Mouse (Mus musculus) cortical plate, adult 2 months (tissue): ENCODE data around the gene Slc12a9.

Experiments used
- CTCF ChIP-seq: fragments of 200-500 bp; IDR thresholded peaks from 2 replicates; pipeline ENCODE4 v1.5.1; 2011; ENCODE audit warnings: mild to moderate bottlenecking, control low read depth, low read length; ENCODE audit not compliant: insufficient read depth; ENCODE audit errors: extremely low read depth
- POLR2A ChIP-seq: fragments of 200-500 bp; IDR thresholded peaks from 2 replicates; pipeline ENCODE4 v1.6.1; 2011; ENCODE audit warnings: mild to moderate bottlenecking, low read length, control low read depth; ENCODE audit not compliant: insufficient read depth; ENCODE audit errors: extremely low read depth

- TF ChIP-seq POLR2A, result no peak
- no peak for TF ChIP-seq CTCF
These were observed 16.0 kb downstream of the Slc12a9 start for GRCm38 (mm10) chr5:137317361-137317760.
